ENCODE assay signal across 23 mouse cellular contexts in the genomic region with DNA sequence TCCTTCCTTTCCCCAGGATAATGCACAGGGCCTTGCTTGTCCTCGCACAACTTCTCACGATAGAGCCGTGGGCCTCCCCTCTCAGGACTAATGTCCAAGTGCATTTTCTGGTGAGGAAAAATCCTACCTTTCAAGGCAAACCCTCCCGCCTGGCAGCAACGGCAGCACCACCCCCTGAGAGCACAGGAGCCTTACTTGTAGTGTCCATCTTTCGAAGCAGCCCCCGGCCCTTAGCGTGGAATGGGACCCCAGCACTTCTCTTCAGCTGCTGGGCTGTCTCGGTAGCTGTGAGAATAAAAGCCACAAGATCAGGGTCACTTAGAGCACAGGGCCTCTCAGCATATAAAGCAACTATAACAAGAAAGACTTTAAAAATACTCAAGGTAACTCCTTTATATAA. TPM values are rescaled to one million over a fixed set of nuclear protein-coding genes. Genes with fewer than 3 reads are reported as not detected.
DNase-seq lines count a peak whose midpoint lies in the region; ATAC-seq lines count a peak whose summit lies in the region.
"Had no signal": no experiment of that assay in that cellular context is flagged by ENCODE, and none has a peak within 500 bp of the region (broad histone marks: within the 10 kb centered on the region; RNA-seq: fewer than 3 reads in every experiment).

No protein-coding gene starts in this region.

- H3K4me3 ChIP-seq in midbrain, embryonic 11.5 days (ENCODE audit: low read depth, low read length) = no peak overlapping the region
- no peak overlapping the region for H3K4me3 ChIP-seq in midbrain, embryonic 16.5 days (ENCODE audit: low read depth, low read length)
- no peak overlapping the region for H3K4me3 ChIP-seq in limb, embryonic 10.5 days
- H3K4me3 ChIP-seq: embryonic facial prominence, embryonic 12.5 days; embryonic facial prominence, embryonic 15.5 days; heart, adult 2 months; heart, embryonic 12.5 days; heart, embryonic 15.5 days had no signal

- 90% methylated on average over 9 of the region's 9 CpGs for WGBS in midbrain, embryonic 11.5 days
- 89% methylated on average over 9 of the region's 9 CpGs for WGBS in midbrain, embryonic 16.5 days
- WGBS in limb, embryonic 10.5 days = 93% methylated on average over 9 of the region's 9 CpGs

- H3K36me3 ChIP-seq in midbrain, embryonic 11.5 days (ENCODE audit: control insufficient read depth, insufficient read depth, low read length) = peaks cover 29% of the 10 kb centered on the region; the same call in 1 of the 2 replicates
- H3K36me3 ChIP-seq in midbrain, embryonic 16.5 days (ENCODE audit: control insufficient read depth, insufficient read depth, low read length) = peaks cover 36% of the 10 kb centered on the region
- peaks cover 56% of the 10 kb centered on the region for H3K36me3 ChIP-seq in limb, embryonic 10.5 days

- H3K27me3 ChIP-seq in midbrain, embryonic 11.5 days (ENCODE audit: control insufficient read depth, insufficient read depth, low read length) = no peaks in the 10 kb centered on the region
- no peaks in the 10 kb centered on the region for H3K27me3 ChIP-seq in midbrain, embryonic 16.5 days (ENCODE audit: control insufficient read depth, insufficient read depth, low read depth, low read length)
- H3K27me3 ChIP-seq in limb, embryonic 10.5 days (ENCODE audit: low read depth, poor library complexity, severe bottlenecking) = no peaks in the 10 kb centered on the region
- H3K27me3 ChIP-seq: embryonic facial prominence, embryonic 12.5 days; embryonic facial prominence, embryonic 15.5 days; heart, embryonic 12.5 days; heart, embryonic 15.5 days had no signal

- no peak overlapping the region for H3K27ac ChIP-seq in midbrain, embryonic 11.5 days (ENCODE audit: low read depth, low read length)
- H3K27ac ChIP-seq in midbrain, embryonic 16.5 days (ENCODE audit: low read length) = no peak overlapping the region
- H3K27ac ChIP-seq in limb, embryonic 10.5 days = no peak overlapping the region
- H3K27ac ChIP-seq: embryonic facial prominence, embryonic 12.5 days; embryonic facial prominence, embryonic 15.5 days; heart, adult 2 months; heart, embryonic 15.5 days; hindbrain, embryonic 14.5 days; hindbrain, postnatal 0 days had no signal

- no peak for ATAC-seq in midbrain, embryonic 11.5 days (ENCODE audit: low FRiP score)
- no peak for ATAC-seq in midbrain, embryonic 16.5 days
- ATAC-seq: CD4-positive, CD25-positive, alpha-beta regulatory T cell, adult 4 months; forebrain, embryonic 14.5 days; hindbrain, postnatal 0 days; inflammation-experienced regulatory T-cells, adult 6 months had no signal

- no peaks in the 10 kb centered on the region for H3K4me1 ChIP-seq in midbrain, embryonic 11.5 days (ENCODE audit: control insufficient read depth, insufficient read depth, low read length)
- H3K4me1 ChIP-seq in midbrain, embryonic 16.5 days (ENCODE audit: control insufficient read depth, insufficient read depth, low read length) = no peaks in the 10 kb centered on the region
- H3K4me1 ChIP-seq in limb, embryonic 10.5 days = no peaks in the 10 kb centered on the region
- H3K4me1 ChIP-seq: embryonic facial prominence, embryonic 12.5 days; embryonic facial prominence, embryonic 15.5 days; heart, embryonic 12.5 days had no signal

- H3K9me3 ChIP-seq in midbrain, embryonic 11.5 days (ENCODE audit: control insufficient read depth, low read length) = no peaks in the 10 kb centered on the region
- no peaks in the 10 kb centered on the region for H3K9me3 ChIP-seq in midbrain, embryonic 16.5 days (replicated peaks; ENCODE audit: control insufficient read depth, low read length, poor library complexity, severe bottlenecking)
- H3K9me3 ChIP-seq in limb, embryonic 10.5 days (replicated peaks) = no peaks in the 10 kb centered on the region
- H3K9me3 ChIP-seq: embryonic facial prominence, embryonic 12.5 days; embryonic facial prominence, embryonic 15.5 days; heart, embryonic 12.5 days; heart, embryonic 15.5 days had no signal

- no peak overlapping the region for H3K4me2 ChIP-seq in midbrain, embryonic 11.5 days
- H3K4me2 ChIP-seq in midbrain, embryonic 16.5 days (ENCODE audit: low read length) = no peak overlapping the region
- H3K4me2 ChIP-seq: embryonic facial prominence, embryonic 12.5 days; embryonic facial prominence, embryonic 15.5 days; heart, embryonic 12.5 days; heart, embryonic 15.5 days; hindbrain, embryonic 14.5 days had no signal

- no peak overlapping the region for H3K9ac ChIP-seq in midbrain, embryonic 11.5 days (ENCODE audit: low read length)
- H3K9ac ChIP-seq in midbrain, embryonic 16.5 days (ENCODE audit: low read depth, low read length) = no peak overlapping the region
- H3K9ac ChIP-seq: embryonic facial prominence, embryonic 12.5 days; embryonic facial prominence, embryonic 15.5 days; heart, embryonic 12.5 days; heart, embryonic 15.5 days; hindbrain, embryonic 14.5 days had no signal

- peak; percentile 53 for DNase-seq in heart, adult 11 months
- DNase-seq in heart, postnatal 4 days = no peak
- DNase-seq in midbrain, embryonic 11.5 days (ENCODE audit: low spot score, missing footprints) = peak; percentile 72
- DNase-seq in limb, embryonic 10.5 days (ENCODE audit: low spot score) = peak; percentile 18
- DNase-seq in lung, postnatal 10 days = no peak
- DNase-seq: adrenal gland, adult 2 months; adrenal gland, postnatal 14 days; cerebellum, adult 11 months; cerebellum, adult 2 months; cerebellum, adult 9-11 months; gastrocnemius, postnatal 25 days; heart, adult 2 months; heart, postnatal 36 days had no signal

RNA-seq across cellular contexts. Expression of a gene that starts 33.0 kb away (rescaled TPM):
- 10 to 100 TPM; 16.9 to 18.3 TPM for total RNA-seq in heart, postnatal 4 days (2021)
- polyA plus RNA-seq in midbrain, embryonic 11.5 days (2014; fragmentation: Nextera tagmentation; extraction: Ambion mirVana) = 57.3 and 63.9 TPM in 2 replicates
- 38.9 and 40.4 TPM in 2 replicates for polyA plus RNA-seq in midbrain, embryonic 16.5 days (2015; fragmentation: Nextera tagmentation; extraction: Ambion mirVana)
- polyA plus RNA-seq in limb, embryonic 10.5 days (2016; fragmentation: Nextera tagmentation; extraction: Ambion mirVana) = 90.5 and 93.8 TPM in 2 replicates

Comparison
In these comparisons a context has a peak if more than half of its experiments do, and no peak if none do; other contexts are left out.
1. DNase-seq: peak in heart, adult 11 months (single experiment), midbrain, embryonic 11.5 days (single experiment) and limb, embryonic 10.5 days (single experiment); none in heart, postnatal 4 days (single experiment) and lung, postnatal 10 days (single experiment).